ENCODE assay signal across 18 mouse cellular contexts in the genomic region with DNA sequence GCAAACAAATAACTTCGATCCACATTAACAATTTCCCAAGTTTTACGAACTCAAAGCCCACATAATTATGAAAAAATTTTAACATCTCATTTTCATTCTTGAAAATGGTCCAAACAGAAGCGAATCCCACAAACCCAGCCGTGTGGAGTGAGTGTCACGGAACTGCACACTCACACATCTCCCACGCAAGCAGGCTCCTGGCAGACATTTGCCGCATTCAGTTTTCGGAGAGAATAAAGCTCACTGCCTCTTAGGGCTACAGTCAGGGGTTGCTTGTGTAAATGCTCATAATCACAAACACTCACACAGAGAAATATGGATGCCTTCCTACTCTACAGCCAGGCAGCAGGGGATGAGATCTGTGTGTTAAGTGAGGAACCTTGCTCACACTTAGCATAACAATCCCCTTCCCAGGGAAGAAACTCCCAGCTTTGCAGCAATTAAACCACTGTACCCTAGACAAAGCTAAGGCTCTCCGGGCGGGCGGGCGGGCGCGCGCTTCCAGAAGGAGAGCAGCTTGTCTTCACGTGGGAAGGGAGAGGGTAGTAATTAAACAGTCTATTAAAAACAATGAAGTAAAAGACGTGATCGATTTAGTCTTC. TPM values are rescaled to one million over a fixed set of nuclear protein-coding genes. Genes with fewer than 3 reads are reported as not detected.
DNase-seq lines count a peak whose midpoint lies in the region; ATAC-seq and TF ChIP-seq lines count a peak whose summit lies in the region.
"Had no signal": no experiment of that assay in that cellular context is flagged by ENCODE, and none has a peak within 500 bp of the region (broad histone marks: within the 10 kb centered on the region; RNA-seq: fewer than 3 reads in every experiment).

No protein-coding gene starts in this region.

- no peak overlapping the region for H3K9ac ChIP-seq in forebrain, embryonic 15.5 days (replicated peaks)
- H3K9ac ChIP-seq: embryonic facial prominence, embryonic 15.5 days; liver, embryonic 14.5 days had no signal

- peaks cover 6% of the 10 kb centered on the region; the same call in 1 of the 2 replicates for H3K36me3 ChIP-seq in forebrain, embryonic 15.5 days
- peaks cover 16% of the 10 kb centered on the region for H3K36me3 ChIP-seq in thymus, adult 2 months (ENCODE audit: control insufficient read depth, insufficient read depth, low read length)

- H3K27ac ChIP-seq in forebrain, embryonic 15.5 days (replicated peaks) = 0 out of 2 replicates have a peak overlapping the region, but pooled peaks have one; percentile 13
- H3K27ac ChIP-seq in thymus, adult 2 months (ENCODE audit: control insufficient read depth, insufficient read depth, low read length) = no peak overlapping the region
- H3K27ac ChIP-seq: embryonic facial prominence, embryonic 15.5 days; liver, embryonic 14.5 days had no signal

- H3K4me3 ChIP-seq in forebrain, embryonic 15.5 days = no peak overlapping the region
- H3K4me3 ChIP-seq in thymus, adult 2 months (ENCODE audit: control insufficient read depth, insufficient read depth, low read length) = no peak overlapping the region
- H3K4me3 ChIP-seq: embryonic facial prominence, embryonic 15.5 days had no signal

- no peaks in the 10 kb centered on the region for H3K27me3 ChIP-seq in forebrain, embryonic 15.5 days
- H3K27me3 ChIP-seq in thymus, adult 2 months (ENCODE audit: control insufficient read depth, insufficient read depth, low read length) = no peaks in the 10 kb centered on the region
- H3K27me3 ChIP-seq: embryonic facial prominence, embryonic 15.5 days had no signal

- DNase-seq in layer of hippocampus, adult 11-12 months (ENCODE audit: low spot score) = peak; percentile 35
- no peak for DNase-seq in layer of hippocampus, postnatal 10 days (ENCODE audit: low spot score in 2 of 2)
- DNase-seq in right cerebral cortex, adult 2 months (ENCODE audit: low spot score in 2 of 2) = peak; percentile 63 to 66
- no peak for DNase-seq in right cerebral cortex, postnatal 4 days
- peak; percentile 63 for DNase-seq in telencephalon, adult 2 months (ENCODE audit: low read depth, low spot score)
- DNase-seq in thymus, adult 2 months = no peak
- DNase-seq: cerebellum, adult 2 months; gastrocnemius, postnatal 10 days; kidney, postnatal 14 days; lung, postnatal 10 days had no signal

- peak; percentile 39; the same call in 1 of the 2 replicates for ATAC-seq in forebrain, embryonic 15.5 days (replicated peaks)
- ATAC-seq in megakaryocyte, adult 5-6 weeks (ENCODE audit: poor library complexity, severe bottlenecking) = no peak

- peaks cover 41% of the 10 kb centered on the region for H3K4me1 ChIP-seq in forebrain, embryonic 15.5 days
- H3K4me1 ChIP-seq in thymus, adult 2 months (replicated peaks; ENCODE audit: control insufficient read depth, insufficient read depth, low read length) = no peaks in the 10 kb centered on the region

- no peaks in the 10 kb centered on the region for H3K9me3 ChIP-seq in forebrain, embryonic 15.5 days
- H3K9me3 ChIP-seq: embryonic facial prominence, embryonic 15.5 days had no signal

- 31% methylated on average over 18 of the region's 18 CpGs for WGBS in forebrain, embryonic 15.5 days
- WGBS in thymus, adult 2 months = 97% methylated on average over 18 of the region's 18 CpGs

- H3K4me2 ChIP-seq in forebrain, embryonic 15.5 days (replicated peaks) = no peak overlapping the region
- H3K4me2 ChIP-seq: embryonic facial prominence, embryonic 15.5 days; heart, embryonic 11.5 days had no signal

- TF ChIP-seq CTCF in thymus, adult 2 months (IDR thresholded peaks at IDR 0.05; ENCODE audit: borderline replicate concordance, control insufficient read depth, extremely low read depth, insufficient read depth, low read length, poor library complexity) = no peak

- TF ChIP-seq POLR2A in thymus, adult 2 months (IDR thresholded peaks at IDR 0.05; ENCODE audit: control insufficient read depth, extremely low read depth, insufficient read depth, low read length, poor library complexity) = no peak

RNA-seq across cellular contexts. Expression of gene Abcg5, which starts 30.9 kb away (rescaled TPM):
- total RNA-seq in layer of hippocampus, postnatal 10 days (2021) = not detected
- 2.0 and 3.1 TPM in 2 replicates for polyA plus RNA-seq in forebrain, embryonic 15.5 days (2015; fragmentation: Nextera tagmentation; extraction: Ambion mirVana)
- 0.85 and 1.1 TPM in 2 replicates for polyA plus RNA-seq in thymus, adult 2 months (2012; rRNA removed)
- total RNA-seq in megakaryocyte, adult 5-6 weeks (2015) = not detected in 2 replicates
- 0.16 TPM in 1 of 2 replicates, not detected in the other for total RNA-seq in megakaryocyte, adult 5-6 weeks (2017)
- total RNA-seq: gastrocnemius, postnatal 10 days; hematopoietic stem cell, adult 5-6 weeks had no signal

RNA-seq across cellular contexts. Expression of gene Abcg8, which starts 37.6 kb away (rescaled TPM):
- total RNA-seq in layer of hippocampus, postnatal 10 days (2021) = not detected
- 0.20 and 0.22 TPM in 2 replicates for polyA plus RNA-seq in forebrain, embryonic 15.5 days (2015; fragmentation: Nextera tagmentation; extraction: Ambion mirVana)
- polyA plus RNA-seq in thymus, adult 2 months (2012; rRNA removed) = 0.65 and 0.74 TPM in 2 replicates
- total RNA-seq in megakaryocyte, adult 5-6 weeks (2015) = not detected in 2 replicates
- not detected in 2 replicates for total RNA-seq in megakaryocyte, adult 5-6 weeks (2017)
- total RNA-seq: gastrocnemius, postnatal 10 days; hematopoietic stem cell, adult 5-6 weeks had no signal
- polyA plus RNA-seq: cerebellum, adult 2 months; heart, embryonic 11.5 days; intestine, embryonic 14.5 days; neural tube, embryonic 14.5 days had no signal

Comparison
In these comparisons a context has a peak if more than half of its experiments do, and no peak if none do; other contexts are left out.
1. DNase-seq: peak in layer of hippocampus, adult 11-12 months (single experiment), right cerebral cortex, adult 2 months (2 of 2) and telencephalon, adult 2 months (single experiment); none in layer of hippocampus, postnatal 10 days (0 of 2), right cerebral cortex, postnatal 4 days (single experiment) and thymus, adult 2 months (single experiment).